Mouse (Mus musculus) lung, embryonic 14.5 days (tissue): ENCODE measurements around the gene Zbtb16. TPM values are rescaled to one million over a fixed set of nuclear protein-coding genes. Genes with fewer than 3 reads are reported as not detected.

Experiments used
- ATAC-seq: fragments of 200-750 bp; cut with Nextera tagmentation; 2 replicates; pipeline ENCODE4 v1.8.0; 2017; ENCODE audit warnings: mild to moderate bottlenecking, moderate TSS enrichment, moderate library complexity; ENCODE audit not compliant: insufficient read depth
- DNase-seq: peaks from one replicate; pipeline ENCODE4 v3.0.0-alpha.2; 2015
- H3K27ac ChIP-seq: fragments of 300-500 bp; sonication (generic); 2 replicates; pipeline ENCODE4 v1.5.1; 2014; ENCODE audit warnings: low read depth, mild to moderate bottlenecking, moderate library complexity
- H3K27me3 ChIP-seq: fragments of 300-500 bp; sonication (generic); 2 replicates; pipeline ENCODE4 v1.6.1; 2014; ENCODE audit warnings: low read length, control low read depth; ENCODE audit not compliant: insufficient read depth
- H3K36me3 ChIP-seq: fragments of 300-500 bp; sonication (generic); 2 replicates; pipeline ENCODE4 v1.6.1; 2014; ENCODE audit warnings: control low read depth; ENCODE audit not compliant: insufficient read depth
- H3K4me1 ChIP-seq: fragments of 300-500 bp; sonication (generic); 2 replicates; pipeline ENCODE4 v1.6.1; 2014; ENCODE audit warnings: antibody characterized with exemption, control low read depth; ENCODE audit not compliant: insufficient read depth
- H3K4me2 ChIP-seq: fragments of 300-500 bp; sonication (generic); 2 replicates; pipeline ENCODE4 v1.6.1; 2014; ENCODE audit warnings: mild to moderate bottlenecking
- H3K4me3 ChIP-seq: fragments of 300-500 bp; sonication (generic); 2 replicates; pipeline ENCODE4 v1.5.1; 2014; ENCODE audit warnings: low read depth, low read length
- H3K9ac ChIP-seq: fragments of 300-500 bp; sonication (generic); 2 replicates; pipeline ENCODE4 v1.6.1; 2014
- H3K9me3 ChIP-seq: fragments of 300-500 bp; sonication (generic); 2 replicates; pipeline ENCODE4 v1.6.1; 2016; ENCODE audit warnings: low read depth, low read length, control low read depth
- CTCF ChIP-seq: IDR thresholded peaks from 2 replicates; pipeline ENCODE4 v1.5.1; 2016; ENCODE audit warnings: antibody characterized with exemption, low read depth
- WGBS: fragments of 180-500 bp; shearing (Covaris S2); extraction: QIAGEN DNeasy Blood & Tissue Kit; methylation state at CpG from one replicate; pipeline ENCODE4 v1.1.7; 2014; 5-methylcytosine and 5-hydroxymethylcytosine counted together
- polyA plus RNA-seq: library from polyadenylated mRNA; unstranded; fragments of >200 nt; fragmentation: Nextera tagmentation; extraction: Ambion mirVana; gene quantifications from 2 replicates; pipeline ENCODE4 v1.2.1, GENCODE M21; 2014

Gene Zbtb16
- polyA plus RNA-seq, 1 experiment from 2014 or later = 0.71 TPM

DNA sequence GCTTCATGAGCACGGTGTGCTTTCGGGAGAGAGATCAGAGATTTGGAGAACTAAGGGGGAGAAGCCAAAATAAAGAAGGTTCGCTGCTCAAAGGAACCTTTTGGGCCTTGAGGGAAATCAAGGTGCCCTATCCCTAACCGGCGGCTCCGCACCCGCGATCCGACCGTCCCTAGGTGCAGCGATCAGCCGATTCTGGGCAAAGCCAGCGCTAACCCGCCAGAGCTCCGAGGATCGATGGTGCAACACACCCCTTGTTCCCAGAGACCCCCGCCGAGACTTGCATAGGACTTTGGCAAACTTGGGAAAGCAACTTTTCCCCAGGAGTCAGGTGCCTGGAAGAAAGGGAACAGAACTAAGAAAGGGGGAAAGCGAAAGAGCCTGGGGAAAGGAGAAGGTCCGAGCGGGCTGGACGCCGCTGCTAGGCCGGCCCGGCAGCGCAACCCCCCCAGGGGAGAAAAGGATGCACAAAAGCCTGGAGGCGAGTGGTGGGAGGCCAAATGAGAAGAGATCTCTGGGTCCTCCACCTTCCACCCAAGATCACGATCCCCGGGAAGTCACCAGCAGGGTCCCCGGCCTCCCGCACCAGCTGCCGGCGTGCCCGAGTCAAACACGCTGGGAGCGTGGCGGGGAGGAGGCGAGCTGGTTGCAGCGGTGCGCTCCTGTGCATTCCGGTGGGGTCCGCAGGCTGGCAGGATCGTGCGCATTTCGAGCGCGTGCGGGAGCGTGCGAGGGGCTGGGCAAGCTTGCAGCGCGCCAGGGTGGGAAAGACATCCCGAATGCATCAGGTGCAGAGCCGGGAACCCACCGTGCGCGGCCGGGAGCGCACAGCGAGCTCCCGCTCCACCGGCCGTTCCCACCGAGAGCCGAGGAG, 1.2 kb downstream of the Zbtb16 start:
- Histone ChIP-seq H3K27me3 (peaks cover 74% of the 10 kb centered on the region), H3K4me1 (no peaks in the 10 kb centered on the region), H3K4me2 (peak overlapping the region; percentile 96), H3K9ac (peak overlapping the region; percentile 46; the same call in 1 of the 2 replicates), H3K9me3 (no peaks in the 10 kb centered on the region), H3K27ac (no peak overlapping the region), H3K4me3 (peak overlapping the region; percentile 56), H3K36me3 (no peaks in the 10 kb centered on the region)
- ATAC-seq (no peak), DNase-seq (peak; percentile 43)
- under 1% methylated on average over 64 of the region's 65 CpGs for WGBS
- no peak for TF ChIP-seq CTCF

GRCm38 (mm10) chr9:48834006-48834405, 2.0 kb downstream of the Zbtb16 start:
- Histone ChIP-seq H3K4me3 (peak overlapping the region; percentile 56; the same call in 1 of the 2 replicates), H3K36me3 (no peaks in the 10 kb centered on the region), H3K4me2 (peak overlapping the region; percentile 96), H3K9ac (no peak overlapping the region), H3K9me3 (no peaks in the 10 kb centered on the region), H3K27me3 (peaks cover 74% of the 10 kb centered on the region), H3K27ac (no peak overlapping the region), H3K4me1 (no peaks in the 10 kb centered on the region)
- TF ChIP-seq CTCF = no peak
- 23% methylated on average over 4 of the region's 4 CpGs for WGBS
- no peak for ATAC-seq
- no peak for DNase-seq

GRCm38 (mm10) chr9:48833493-48833892, 2.5 kb downstream of the Zbtb16 start:
- Histone ChIP-seq H3K36me3 (no peaks in the 10 kb centered on the region), H3K9me3 (no peaks in the 10 kb centered on the region), H3K4me3 (no peak overlapping the region), H3K9ac (no peak overlapping the region), H3K4me2 (no peak overlapping the region), H3K27me3 (peaks cover 69% of the 10 kb centered on the region), H3K27ac (no peak overlapping the region), H3K4me1 (no peaks in the 10 kb centered on the region)
- no peak for ATAC-seq
- DNase-seq = no peak
- WGBS = 93% methylated on average over 11 of the region's 11 CpGs
- TF ChIP-seq CTCF = no peak

GRCm38 (mm10) chr9:48832473-48833100, 3.4 kb downstream of the Zbtb16 start:
- H3K4me1 ChIP-seq = no peaks in the 10 kb centered on the region
- WGBS = 85% methylated on average over 20 of the region's 20 CpGs
- H3K9me3 ChIP-seq = no peaks in the 10 kb centered on the region
- no peak overlapping the region for H3K9ac ChIP-seq
- H3K27ac ChIP-seq = no peak overlapping the region
- TF ChIP-seq CTCF = no peak
- no peaks in the 10 kb centered on the region for H3K36me3 ChIP-seq
- ATAC-seq (no peak), DNase-seq (no peak)
- no peak overlapping the region for H3K4me3 ChIP-seq
- H3K4me2 ChIP-seq = no peak overlapping the region
- H3K27me3 ChIP-seq = peaks cover 65% of the 10 kb centered on the region

- DNase-seq (no peak), ATAC-seq (no peak)
- WGBS = 76% methylated on average over 23 of the region's 23 CpGs
- no peak overlapping the region for H3K27ac ChIP-seq
- H3K4me2 ChIP-seq = no peak overlapping the region
- H3K4me1 ChIP-seq = no peaks in the 10 kb centered on the region
- H3K27me3 ChIP-seq = peaks cover 58% of the 10 kb centered on the region
- no peak overlapping the region for H3K4me3 ChIP-seq
- no peaks in the 10 kb centered on the region for H3K36me3 ChIP-seq
- no peak for TF ChIP-seq CTCF
- H3K9me3 ChIP-seq = no peaks in the 10 kb centered on the region
- no peak overlapping the region for H3K9ac ChIP-seq
Measured at GRCm38 (mm10) chr9:48831560-48832460, 4.2 kb downstream of the Zbtb16 start.

DNA sequence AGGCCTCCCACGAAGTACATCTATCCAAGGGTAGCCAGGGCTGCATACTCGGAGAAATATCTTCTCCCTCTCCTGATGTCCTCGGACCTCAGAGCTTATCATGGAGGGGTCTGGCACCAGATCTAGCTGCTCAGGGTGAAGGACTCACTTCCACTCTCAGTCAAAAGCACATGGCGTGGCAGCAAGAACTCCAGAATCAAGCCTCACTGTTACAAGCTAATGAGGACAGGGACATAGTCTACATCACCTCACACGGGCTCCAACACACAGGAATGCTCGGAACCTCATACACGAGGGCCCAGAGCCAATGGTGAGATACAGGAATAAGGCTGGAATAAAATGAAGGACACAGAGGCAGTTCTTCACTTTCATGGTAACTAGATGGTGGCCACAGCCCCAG, 7.2 kb downstream of the Zbtb16 start:
- Histone ChIP-seq H3K4me2 (no peak overlapping the region), H3K27ac (no peak overlapping the region), H3K27me3 (peaks cover 42% of the 10 kb centered on the region), H3K4me3 (no peak overlapping the region), H3K36me3 (no peaks in the 10 kb centered on the region), H3K9ac (no peak overlapping the region), H3K9me3 (no peaks in the 10 kb centered on the region), H3K4me1 (no peaks in the 10 kb centered on the region)
- DNase-seq (no peak), ATAC-seq (no peak)
- TF ChIP-seq CTCF = no peak
- WGBS = 74% methylated on average over 7 of the region's 7 CpGs
